Comparison of ENCODE assay signal across 9 mouse cellular contexts in genomic region chr10:86703375-86703774, GRCm38 (mm10). TPM values are rescaled to one million over a fixed set of nuclear protein-coding genes. Genes with fewer than 3 reads are reported as not detected.
A peak's percentile ranks its signal among the peaks of the same experiment; 100 is the strongest.
DNase-seq lines count a peak whose midpoint lies in the region; ATAC-seq and TF ChIP-seq lines count a peak whose summit lies in the region.
"Had no signal": no experiment of that assay in that cellular context is flagged by ENCODE, and none has a peak within 500 bp of the region (broad histone marks: within the 10 kb centered on the region; RNA-seq: fewer than 3 reads in every experiment).

No protein-coding gene starts in this region.

- TF ChIP-seq CTCF in lung, embryonic 14.5 days (IDR thresholded peaks at IDR 0.05; ENCODE audit: low read depth): no peak

- H3K9ac ChIP-seq in lung, embryonic 14.5 days: peak overlapping the region; percentile 97
- peak overlapping the region; percentile 87 for H3K9ac ChIP-seq in forebrain, embryonic 12.5 days
- peak overlapping the region; percentile 96 for H3K9ac ChIP-seq in limb, embryonic 13.5 days
- peak overlapping the region; percentile 27; the same call in 1 of the 2 replicates for H3K9ac ChIP-seq in neural tube, embryonic 15.5 days (replicated peaks)

- H3K27me3 ChIP-seq in lung, embryonic 14.5 days (ENCODE audit: insufficient read depth, low read length): no peaks in the 10 kb centered on the region
- H3K27me3 ChIP-seq in forebrain, embryonic 12.5 days: no peaks in the 10 kb centered on the region
- H3K27me3 ChIP-seq in limb, embryonic 13.5 days: no peaks in the 10 kb centered on the region
- H3K27me3 ChIP-seq in neural tube, embryonic 15.5 days (replicated peaks): no peaks in the 10 kb centered on the region

- ATAC-seq in lung, embryonic 14.5 days (ENCODE audit: insufficient read depth): no peak
- no peak for ATAC-seq in forebrain, embryonic 12.5 days (ENCODE audit: low FRiP score)
- ATAC-seq in limb, embryonic 13.5 days (ENCODE audit: low FRiP score, low read depth): no peak
- ATAC-seq in neural tube, embryonic 15.5 days (ENCODE audit: low FRiP score): no peak

- peak overlapping the region; percentile 89 for H3K4me2 ChIP-seq in lung, embryonic 14.5 days
- peak overlapping the region; percentile 88 for H3K4me2 ChIP-seq in forebrain, embryonic 12.5 days
- H3K4me2 ChIP-seq in limb, embryonic 13.5 days (replicated peaks): peak overlapping the region; percentile 93
- H3K4me2 ChIP-seq in neural tube, embryonic 15.5 days: peak overlapping the region; percentile 66

- peaks cover 53% of the 10 kb centered on the region for H3K36me3 ChIP-seq in lung, embryonic 14.5 days (ENCODE audit: insufficient read depth)
- H3K36me3 ChIP-seq in forebrain, embryonic 12.5 days (replicated peaks): peaks cover 48% of the 10 kb centered on the region
- peaks cover 52% of the 10 kb centered on the region for H3K36me3 ChIP-seq in limb, embryonic 13.5 days
- peaks cover 43% of the 10 kb centered on the region for H3K36me3 ChIP-seq in neural tube, embryonic 15.5 days

- H3K4me1 ChIP-seq in lung, embryonic 14.5 days (ENCODE audit: insufficient read depth): peaks cover 28% of the 10 kb centered on the region; the same call in 1 of the 2 replicates
- peaks cover 59% of the 10 kb centered on the region for H3K4me1 ChIP-seq in forebrain, embryonic 12.5 days
- H3K4me1 ChIP-seq in limb, embryonic 13.5 days: peaks cover 55% of the 10 kb centered on the region
- H3K4me1 ChIP-seq in neural tube, embryonic 15.5 days: peaks cover 59% of the 10 kb centered on the region

- H3K27ac ChIP-seq in lung, embryonic 14.5 days (ENCODE audit: low read depth): no peak overlapping the region
- no peak overlapping the region for H3K27ac ChIP-seq in forebrain, embryonic 12.5 days
- H3K27ac ChIP-seq in limb, embryonic 13.5 days: no peak overlapping the region
- H3K27ac ChIP-seq in neural tube, embryonic 15.5 days (replicated peaks): no peak overlapping the region

- H3K4me3 ChIP-seq in lung, embryonic 14.5 days (ENCODE audit: low read depth, low read length): peak overlapping the region; percentile 94
- peak overlapping the region; percentile 87 for H3K4me3 ChIP-seq in forebrain, embryonic 12.5 days (replicated peaks)
- H3K4me3 ChIP-seq in limb, embryonic 13.5 days: peak overlapping the region; percentile 90
- H3K4me3 ChIP-seq in neural tube, embryonic 15.5 days (replicated peaks): peak overlapping the region; percentile 89

- WGBS in lung, embryonic 14.5 days: 46% methylated on average over 4 of the region's 4 CpGs
- 73% methylated on average over 4 of the region's 4 CpGs for WGBS in forebrain, embryonic 12.5 days
- 70% methylated on average over 4 of the region's 4 CpGs for WGBS in limb, embryonic 13.5 days
- WGBS in neural tube, embryonic 15.5 days: 79% methylated on average over 4 of the region's 4 CpGs

- DNase-seq in lung, embryonic 14.5 days: no peak
- DNase-seq in lung, postnatal 14 days: no peak
- DNase-seq in gastrocnemius, adult 18-20 months (ENCODE audit: low spot score): no peak
- DNase-seq in embryo, embryonic 10 days (ENCODE audit: low spot score): no peak
- no peak for DNase-seq in frontal cortex, postnatal 36 days (ENCODE audit: low spot score in 2 of 2)
- DNase-seq: cerebellum, adult 9-11 months had no signal

- H3K9me3 ChIP-seq in lung, embryonic 14.5 days (ENCODE audit: low read depth, low read length): no peaks in the 10 kb centered on the region
- no peaks in the 10 kb centered on the region for H3K9me3 ChIP-seq in forebrain, embryonic 12.5 days
- no peaks in the 10 kb centered on the region for H3K9me3 ChIP-seq in limb, embryonic 13.5 days
- no peaks in the 10 kb centered on the region for H3K9me3 ChIP-seq in neural tube, embryonic 15.5 days (replicated peaks)

RNA-seq across cellular contexts. Expression of gene Hsp90b1, which starts 1.9 kb away (rescaled TPM):
- polyA plus RNA-seq in lung, embryonic 14.5 days (2014; fragmentation: Nextera tagmentation; extraction: Ambion mirVana): 592 and 645 TPM in 2 replicates
- 468 and 481 TPM in 2 replicates for polyA plus RNA-seq in forebrain, embryonic 12.5 days (2016; fragmentation: Nextera tagmentation; extraction: Ambion mirVana)
- polyA plus RNA-seq in limb, embryonic 13.5 days (2015; fragmentation: Nextera tagmentation; extraction: Ambion mirVana): 634 and 696 TPM in 2 replicates
- polyA plus RNA-seq in neural tube, embryonic 15.5 days (2015; fragmentation: Nextera tagmentation; extraction: Ambion mirVana): 337 and 397 TPM in 2 replicates
- 100 to 1,000 TPM in 1 of 2 experiments, 10 to 100 TPM in 1; 96.4 to 136 TPM for total RNA-seq in gastrocnemius, adult 18-20 months (2021)

RNA-seq across cellular contexts. Expression of gene Ttc41, which starts 2.2 kb away (rescaled TPM):
- polyA plus RNA-seq in lung, embryonic 14.5 days (2014; fragmentation: Nextera tagmentation; extraction: Ambion mirVana): 1.3 and 2.0 TPM in 2 replicates
- polyA plus RNA-seq in forebrain, embryonic 12.5 days (2016; fragmentation: Nextera tagmentation; extraction: Ambion mirVana): 2.9 and 3.0 TPM in 2 replicates
- 1.7 and 2.2 TPM in 2 replicates for polyA plus RNA-seq in limb, embryonic 13.5 days (2015; fragmentation: Nextera tagmentation; extraction: Ambion mirVana)
- 2.2 and 2.3 TPM in 2 replicates for polyA plus RNA-seq in neural tube, embryonic 15.5 days (2015; fragmentation: Nextera tagmentation; extraction: Ambion mirVana)
- 1 to 10 TPM; 1.5 to 1.6 TPM for total RNA-seq in gastrocnemius, adult 18-20 months (2021)

Comparison
In these comparisons a context has a peak if more than half of its experiments do, and no peak if none do; other contexts are left out.
1. H3K9ac ChIP-seq: peak in every context shown above with its lines; median percentile 97 in lung, embryonic 14.5 days; 96 in limb, embryonic 13.5 days; 87 in forebrain, embryonic 12.5 days; 27 in neural tube, embryonic 15.5 days.